ENCODE assay signal across 9 mouse cellular contexts in genomic region chr5:32215510-32215909, GRCm38 (mm10). TPM values are rescaled to one million over a fixed set of nuclear protein-coding genes. Genes with fewer than 3 reads are reported as not detected.
DNase-seq lines count a peak whose midpoint lies in the region; ATAC-seq and TF ChIP-seq lines count a peak whose summit lies in the region.
"Had no signal": no experiment of that assay in that cellular context is flagged by ENCODE, and none has a peak within 500 bp of the region (broad histone marks: within the 10 kb centered on the region; RNA-seq: fewer than 3 reads in every experiment).

No protein-coding gene starts in this region.

- H3K27ac ChIP-seq in layer of hippocampus, adult 2 months: no peak overlapping the region
- no peak overlapping the region for H3K27ac ChIP-seq in neural tube, embryonic 11.5 days (ENCODE audit: low read depth, low read length)

- H3K27me3 ChIP-seq in neural tube, embryonic 11.5 days (ENCODE audit: control insufficient read depth, insufficient read depth, low read length): no peaks in the 10 kb centered on the region
- H3K27me3 ChIP-seq: Patski had no signal

- WGBS in neural tube, embryonic 11.5 days: 72% methylated on average over 10 of the region's 10 CpGs

- peak; percentile 38 to 81 for DNase-seq in adrenal gland, adult (ENCODE audit: inconsistent age in 2 of 2, low spot score in 1 of 2)
- DNase-seq in adrenal gland, postnatal 4 days (ENCODE audit: low spot score in 2 of 2): no peak
- no peak for DNase-seq in layer of hippocampus, adult 2 months (ENCODE audit: low spot score in 2 of 2)
- no peak for DNase-seq in layer of hippocampus, postnatal 36 days
- DNase-seq in adrenal gland, adult 2 months: peak; percentile 50
- peak; percentile 54 for DNase-seq in forelimb bud, embryonic 11.5 days (ENCODE audit: low read depth, low spot score)
- peak; percentile 58 for DNase-seq in neural tube, embryonic 11.5 days (ENCODE audit: low spot score)
- DNase-seq in Muller cell, postnatal 12 days (ENCODE audit: inconsistent ontology term): no peak

- peak; percentile 72 for TF ChIP-seq CTCF in layer of hippocampus, adult 2 months (conservative IDR thresholded peaks at IDR 0.05)

- no peaks in the 10 kb centered on the region for H3K36me3 ChIP-seq in neural tube, embryonic 11.5 days (ENCODE audit: control insufficient read depth, insufficient read depth, low read length)

- H3K4me2 ChIP-seq in neural tube, embryonic 11.5 days (ENCODE audit: low read depth): no peak overlapping the region

- no peak for ATAC-seq in neural tube, embryonic 11.5 days (ENCODE audit: insufficient read depth, low FRiP score, low TSS enrichment)
- ATAC-seq: Patski had no signal

- H3K9me3 ChIP-seq in neural tube, embryonic 11.5 days (ENCODE audit: control insufficient read depth, low read length): no peaks in the 10 kb centered on the region

- no peaks in the 10 kb centered on the region for H3K4me1 ChIP-seq in neural tube, embryonic 11.5 days (ENCODE audit: control insufficient read depth, insufficient read depth, low read length)

- H3K9ac ChIP-seq in neural tube, embryonic 11.5 days (ENCODE audit: low read length): no peak overlapping the region

- H3K4me3 ChIP-seq in layer of hippocampus, adult 2 months: no peak overlapping the region
- no peak overlapping the region for H3K4me3 ChIP-seq in neural tube, embryonic 11.5 days (ENCODE audit: low read depth, low read length)

RNA-seq across cellular contexts. Expression of gene Plb1, which starts 17.0 kb away (rescaled TPM):
- total RNA-seq in adrenal gland, postnatal 4 days (2021): under 1 TPM; 0.11 to 0.96 TPM
- 1 to 10 TPM; 1.3 to 1.7 TPM for total RNA-seq in layer of hippocampus, adult 2 months (2021)
- 1 to 10 TPM in 1 of 2 experiments, under 1 TPM in 1; 0.86 to 1.2 TPM for total RNA-seq in layer of hippocampus, postnatal 36 days (2021)
- total RNA-seq in adrenal gland, adult 2 months (2021): not detected
- 0.02 and 0.17 TPM in 2 replicates for polyA plus RNA-seq in adrenal gland, adult 2 months (2012; rRNA removed)
- 0.15 and 0.22 TPM in 2 replicates for polyA plus RNA-seq in neural tube, embryonic 11.5 days (2014; fragmentation: Nextera tagmentation; extraction: Ambion mirVana)

Comparison
In these comparisons a context has a peak if more than half of its experiments do, and no peak if none do; other contexts are left out.
1. DNase-seq: peak in adrenal gland, adult (2 of 2), adrenal gland, adult 2 months (single experiment), forelimb bud, embryonic 11.5 days (single experiment) and neural tube, embryonic 11.5 days (single experiment); none in adrenal gland, postnatal 4 days (0 of 2), layer of hippocampus, adult 2 months (0 of 2), layer of hippocampus, postnatal 36 days (0 of 2) and Muller cell, postnatal 12 days (single experiment).